In the genomic region with DNA sequence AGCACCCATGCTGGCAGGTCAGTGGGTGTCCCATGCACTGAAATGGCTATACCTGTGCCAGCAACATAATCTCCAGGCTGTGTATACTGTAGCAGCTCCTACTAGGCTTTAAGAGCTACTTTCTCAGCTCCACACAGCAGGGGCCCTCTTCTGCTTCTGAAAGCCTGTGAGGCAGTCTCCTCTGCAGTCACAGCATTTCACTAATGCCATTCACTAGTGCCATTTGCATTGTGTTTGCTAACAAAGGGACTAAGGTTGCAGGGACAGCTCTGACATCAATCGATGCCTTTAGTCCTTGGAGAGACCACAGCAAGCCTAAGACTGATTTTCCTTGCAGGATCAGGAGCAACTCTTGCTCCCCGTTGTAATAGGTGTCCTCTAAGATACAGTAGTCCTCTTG, we compare ENCODE assay signal across 16 mouse cellular contexts.
"Had no signal": no experiment of that assay in that cellular context is flagged by ENCODE, and none has a peak within 500 bp of the region (broad histone marks: within the 10 kb centered on the region; RNA-seq: fewer than 3 reads in every experiment).

No protein-coding gene starts in this region.

- H3K4me1 ChIP-seq: limb, embryonic 15.5 days; liver, embryonic 12.5 days had no signal

- H3K9ac ChIP-seq: limb, embryonic 15.5 days; liver, embryonic 12.5 days; lung, embryonic 14.5 days; midbrain, embryonic 13.5 days had no signal

- H3K27ac ChIP-seq: kidney, postnatal 0 days; limb, embryonic 15.5 days; liver, embryonic 12.5 days; midbrain, embryonic 13.5 days; stomach, postnatal 0 days had no signal

- ATAC-seq: intestine, embryonic 16.5 days; liver, embryonic 12.5 days; midbrain, embryonic 13.5 days had no signal

- H3K4me2 ChIP-seq: limb, embryonic 15.5 days; liver, embryonic 12.5 days; lung, embryonic 14.5 days; midbrain, embryonic 13.5 days had no signal

- H3K36me3 ChIP-seq: limb, embryonic 15.5 days; liver, embryonic 12.5 days; midbrain, embryonic 13.5 days had no signal

- DNase-seq: kidney, adult 2 months; kidney, postnatal 36 days; layer of hippocampus, adult 9-11 months; layer of hippocampus, postnatal 36 days; lung, embryonic 14.5 days; lung, postnatal 10 days; lung, postnatal 4 days; right cerebral cortex, postnatal 25 days; thymus, adult 18-20 months; thymus, postnatal 14 days had no signal

- H3K4me3 ChIP-seq: limb, embryonic 15.5 days; liver, embryonic 12.5 days; midbrain, embryonic 13.5 days had no signal

- H3K27me3 ChIP-seq: limb, embryonic 15.5 days; liver, embryonic 12.5 days had no signal

- H3K9me3 ChIP-seq: limb, embryonic 15.5 days; liver, embryonic 12.5 days; midbrain, embryonic 13.5 days had no signal
